Mouse (Mus musculus) MEL (cell line): ENCODE measurements around the gene Egf. TPM values are rescaled to one million over a fixed set of nuclear protein-coding genes. Genes with fewer than 3 reads are reported as not detected.

Experiments
- DNase-seq: peaks from one replicate; pipeline ENCODE4 v3.0.0; 2011; ENCODE audit warnings: low read depth, low spot score
- H3K27ac ChIP-seq: 2 replicates; pipeline ENCODE4 v1.5.1; 2012; ENCODE audit warnings: low read depth, mild to moderate bottlenecking, control low read depth, low read length, moderate library complexity; ENCODE audit not compliant: control insufficient read depth
- H3K27me3 ChIP-seq, 2 experiments: fragments of 150-350 bp in 1 of 2; sonication (generic) in 1 of 2; 2 replicates each; pipeline ENCODE4 v1.6.1; 2012; ENCODE audit warnings: low read length in 2 of 2, mild to moderate bottlenecking in 2 of 2, improper control_type of control experiment in 1 of 2, moderate library complexity in 1 of 2; ENCODE audit not compliant: insufficient read depth in 2 of 2, control insufficient read depth in 1 of 2
- H3K36me3 ChIP-seq, 2 experiments: 2 replicates each; pipeline ENCODE4 v1.6.1; 2012 to 2014; ENCODE audit warnings: low read length in 2 of 2, improper control_type of control experiment in 1 of 2, inconsistent platforms in 1 of 2, mild to moderate bottlenecking in 1 of 2; ENCODE audit not compliant: insufficient read depth in 2 of 2, control insufficient read depth in 1 of 2
- H3K4me1 ChIP-seq, 2 experiments: fragments of 150-350 bp in 1 of 2; sonication (generic) in 1 of 2; 2 replicates each; pipeline ENCODE4 v1.6.1; 2012; ENCODE audit warnings: low read length in 2 of 2, improper control_type of control experiment in 1 of 2, mild to moderate bottlenecking in 1 of 2; ENCODE audit not compliant: insufficient read depth in 2 of 2, control insufficient read depth in 1 of 2
- H3K4me3 ChIP-seq, 2 experiments: fragments of 150-350 bp in 1 of 2; sonication (generic) in 1 of 2; 2 replicates each; pipeline ENCODE4 v1.5.1; 2012; ENCODE audit warnings: low read depth in 2 of 2, low read length in 2 of 2, mild to moderate bottlenecking in 2 of 2, moderate library complexity in 2 of 2, control low read depth in 1 of 2, improper control_type of control experiment in 1 of 2; ENCODE audit not compliant: control insufficient read depth in 1 of 2, insufficient read depth in 1 of 2
- H3K79me2 ChIP-seq: 2 replicates; pipeline ENCODE4 v1.6.1; 2012; ENCODE audit warnings: mild to moderate bottlenecking, low read length, moderate library complexity; ENCODE audit not compliant: control insufficient read depth, poor library complexity, insufficient read depth
- H3K9ac ChIP-seq: 2 replicates; pipeline ENCODE4 v1.6.1; 2012; ENCODE audit warnings: low read depth, mild to moderate bottlenecking, control low read depth, low read length, moderate library complexity; ENCODE audit not compliant: control insufficient read depth, poor library complexity, severe bottlenecking
- H3K9me3 ChIP-seq: fragments of 150-350 bp; sonication (generic); replicated peaks from 2 replicates; pipeline ENCODE4 v1.6.1; 2012; ENCODE audit warnings: mild to moderate bottlenecking, low read length, improper control_type of control experiment, moderate library complexity; ENCODE audit not compliant: insufficient read depth
- BHLHE40 ChIP-seq: IDR thresholded peaks from 2 replicates; pipeline ENCODE4 v1.6.1; 2012; ENCODE audit warnings: low read depth, mild to moderate bottlenecking, inconsistent platforms, low read length, improper control_type of control experiment, borderline replicate concordance
- CTCF ChIP-seq, 3 experiments: IDR thresholded peaks in 2 of 3; conservative IDR thresholded peaks in 1 of 3; 2 replicates each; pipeline ENCODE4 v1.5.1; 2011 to 2012; ENCODE audit warnings: low read length in 3 of 3, low read depth in 2 of 3, mild to moderate bottlenecking in 2 of 3, improper control_type of control experiment in 1 of 3, inconsistent platforms in 1 of 3, mixed read lengths in 1 of 3, moderate library complexity in 1 of 3; ENCODE audit not compliant: control insufficient read depth in 1 of 3, insufficient read depth in 1 of 3, poor library complexity in 1 of 3, severe bottlenecking in 1 of 3
- ELF1 ChIP-seq: IDR thresholded peaks from 2 replicates; pipeline ENCODE4 v1.6.1; 2014; ENCODE audit warnings: low read depth, mild to moderate bottlenecking, inconsistent platforms, low read length, improper control_type of control experiment, moderate library complexity
- ETS1 ChIP-seq: IDR thresholded peaks from 2 replicates; pipeline ENCODE4 v1.6.1; 2012; ENCODE audit warnings: low read depth, mild to moderate bottlenecking, inconsistent platforms, low read length, improper control_type of control experiment, moderate library complexity
- GABPA ChIP-seq: IDR thresholded peaks from 2 replicates; pipeline ENCODE4 v1.6.1; 2012; ENCODE audit warnings: low read depth, mild to moderate bottlenecking, inconsistent platforms, low read length, improper control_type of control experiment, moderate library complexity
- HCFC1 ChIP-seq: IDR thresholded peaks from 2 replicates; pipeline ENCODE4 v1.6.1; 2012; ENCODE audit warnings: low read depth, mild to moderate bottlenecking, inconsistent platforms, low read length, improper control_type of control experiment, moderate library complexity
- MAX ChIP-seq: IDR thresholded peaks from 2 replicates; pipeline ENCODE4 v1.6.1; 2011; ENCODE audit warnings: low read length, improper control_type of control experiment
- MAZ ChIP-seq: IDR thresholded peaks from 2 replicates; pipeline ENCODE4 v1.6.1; 2012; ENCODE audit warnings: low read depth, mild to moderate bottlenecking, inconsistent platforms, low read length, improper control_type of control experiment
- MEF2A ChIP-seq: IDR thresholded peaks from 2 replicates; pipeline ENCODE4 v1.6.1; 2014; ENCODE audit warnings: low read depth, mild to moderate bottlenecking, inconsistent platforms, low read length, improper control_type of control experiment; ENCODE audit not compliant: poor library complexity, insufficient replicate concordance, severe bottlenecking; ENCODE audit errors: extremely low read depth
- MXI1 ChIP-seq: IDR thresholded peaks from 2 replicates; pipeline ENCODE4 v1.6.1; 2011; ENCODE audit warnings: mild to moderate bottlenecking, low read depth, low read length, improper control_type of control experiment
- MYB ChIP-seq: IDR thresholded peaks from 2 replicates; pipeline ENCODE4 v1.6.1; 2011; ENCODE audit warnings: mild to moderate bottlenecking, low read depth, low read length, improper control_type of control experiment
- MYC ChIP-seq: IDR thresholded peaks from 2 replicates; pipeline ENCODE4 v1.6.1; 2011; ENCODE audit warnings: low read depth, mild to moderate bottlenecking, low read length, improper control_type of control experiment, moderate library complexity
- NELFE ChIP-seq: IDR thresholded peaks from 2 replicates; pipeline ENCODE4 v1.6.1; 2011; ENCODE audit warnings: low read depth, low read length, improper control_type of control experiment
- POLR2AphosphoS2 ChIP-seq: IDR thresholded peaks from 2 replicates; pipeline ENCODE4 v1.6.1; 2011; ENCODE audit warnings: low read length, improper control_type of control experiment
- POLR2AphosphoS5 ChIP-seq: IDR thresholded peaks from 2 replicates; pipeline ENCODE4 v1.6.1; 2012; ENCODE audit warnings: low read depth, borderline replicate concordance, mild to moderate bottlenecking, inconsistent platforms, low read length, moderate library complexity, mixed read lengths
- RAD21 ChIP-seq: IDR thresholded peaks from 2 replicates; pipeline ENCODE4 v1.6.1; 2011; ENCODE audit warnings: mild to moderate bottlenecking, low read depth, low read length, improper control_type of control experiment
- RCOR1 ChIP-seq: IDR thresholded peaks from 2 replicates; pipeline ENCODE4 v1.6.1; 2012; ENCODE audit warnings: low read depth, mild to moderate bottlenecking, inconsistent platforms, low read length, improper control_type of control experiment
- TAL1 ChIP-seq: IDR thresholded peaks from 2 replicates; pipeline ENCODE4 v1.6.1; 2012; ENCODE audit warnings: mild to moderate bottlenecking, inconsistent platforms, low read length, moderate library complexity, mixed read lengths
- TCF12 ChIP-seq: IDR thresholded peaks from 2 replicates; pipeline ENCODE4 v1.6.1; 2014; ENCODE audit warnings: low read depth, mild to moderate bottlenecking, inconsistent platforms, low read length, improper control_type of control experiment, moderate library complexity
- USF2 ChIP-seq, 2 experiments: IDR thresholded peaks; 2 replicates each; pipeline ENCODE4 v1.6.1; 2011 to 2012; ENCODE audit warnings: improper control_type of control experiment in 2 of 2, low read length in 2 of 2, borderline replicate concordance in 1 of 2, inconsistent platforms in 1 of 2, low read depth in 1 of 2, mild to moderate bottlenecking in 1 of 2; ENCODE audit not compliant: insufficient read depth in 1 of 2
- ZC3H11A ChIP-seq: IDR thresholded peaks from 2 replicates; pipeline ENCODE4 v1.6.1; 2012; ENCODE audit warnings: low read depth, mild to moderate bottlenecking, inconsistent platforms, low read length, improper control_type of control experiment
- ZKSCAN1 ChIP-seq: IDR thresholded peaks from 2 replicates; pipeline ENCODE4 v1.6.1; 2012; ENCODE audit warnings: low read depth, mild to moderate bottlenecking, inconsistent platforms, low read length, improper control_type of control experiment, moderate library complexity
- ZMIZ1 ChIP-seq: IDR thresholded peaks from 2 replicates; pipeline ENCODE4 v1.6.1; 2012; ENCODE audit warnings: low read depth, mild to moderate bottlenecking, inconsistent platforms, low read length, improper control_type of control experiment, moderate library complexity
- polyA plus RNA-seq, 2 experiments: library from polyadenylated mRNA; stranded (reverse) in 1 of 2; unstranded in 1 of 2; fragments of >175 nt in 1 of 2; fragments of >200 nt in 1 of 2; gene quantifications; 2 replicates each; pipeline versions ENCODE4 v1.2.1 to v1.2.4; 2012; ENCODE audit warnings: low replicate concordance in 2 of 2, low read depth in 1 of 2; ENCODE audit not compliant: insufficient read length in 2 of 2, insufficient read depth in 1 of 2, missing spikeins in 1 of 2
- total RNA-seq: library from RNA; depleted of rRNA; stranded (reverse); fragments of 300-350 nt; gene quantifications from 2 replicates; pipeline ENCODE4 v1.2.3, GENCODE M21; 2012

Egf gene
- total and polyA plus RNA-seq, 3 experiments, result 1.5 to 3.1 TPM; not detected in 1

DNA sequence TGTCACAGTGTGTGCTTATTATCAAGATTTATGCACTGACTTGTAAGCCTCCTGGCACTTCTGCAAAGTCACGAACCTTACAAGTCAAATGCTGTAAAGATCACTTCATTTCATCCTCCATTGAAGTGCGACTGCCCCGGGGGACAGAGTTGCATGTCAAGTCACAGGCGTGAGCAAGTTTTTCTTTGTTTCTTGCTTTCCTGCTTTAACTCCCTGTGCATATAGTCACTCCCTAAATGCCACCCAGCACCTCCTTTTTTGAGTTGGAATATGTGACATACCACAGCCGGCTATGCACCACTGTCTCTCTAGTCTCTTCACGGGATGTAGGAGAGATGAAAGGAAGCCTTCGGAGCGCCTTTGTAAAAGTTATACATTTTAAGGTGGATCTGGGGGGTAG, 56.2 kb downstream of the Egf start:
- no peak for DNase-seq
- no peaks in the 10 kb centered on the region for H3K36me3 ChIP-seq
- H3K27ac ChIP-seq, result no peak overlapping the region
- no peak overlapping the region for H3K9ac ChIP-seq
- no peak overlapping the region for H3K4me3 ChIP-seq
- no peaks in the 10 kb centered on the region for H3K27me3 ChIP-seq
- TF ChIP-seq HCFC1 (no peak), MYC (no peak), POLR2AphosphoS2 (no peak), ZC3H11A (no peak), USF2 (IDR thresholded peaks at IDR 0.05; ENCODE audit: borderline replicate concordance in 1 of 2, insufficient read depth in 1 of 2, low read depth in 1 of 2, low read length in 2 of 2) (no peak), TCF12 (no peak), MEF2A (no peak)
- no peaks in the 10 kb centered on the region for H3K4me1 ChIP-seq
- no peaks in the 10 kb centered on the region for H3K9me3 ChIP-seq
- H3K79me2 ChIP-seq, result no peaks in the 10 kb centered on the region

DNA sequence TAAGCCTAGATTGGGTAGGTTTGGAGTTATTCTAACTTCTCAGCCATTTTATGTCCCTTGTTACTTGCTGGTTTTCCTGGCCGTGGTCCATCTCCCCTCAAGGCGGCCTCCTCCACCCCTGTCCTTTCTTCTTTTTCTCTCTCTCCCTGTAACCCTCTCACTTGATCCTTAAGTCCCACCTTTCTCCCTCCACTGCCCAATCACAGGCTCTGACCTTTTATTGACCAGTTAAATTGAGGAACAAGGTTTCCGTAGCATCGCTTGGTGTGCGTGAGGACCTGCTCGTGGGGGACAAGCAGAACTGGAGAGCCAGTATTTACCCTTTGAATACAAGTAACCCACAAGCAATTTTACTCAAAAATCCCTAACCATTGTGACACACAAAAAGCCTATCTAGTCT, 56.8 kb downstream of the Egf start:
- H3K4me3 ChIP-seq, result no peak overlapping the region
- no peaks in the 10 kb centered on the region for H3K27me3 ChIP-seq
- H3K79me2 ChIP-seq, result no peaks in the 10 kb centered on the region
- no peak overlapping the region for H3K9ac ChIP-seq
- H3K36me3 ChIP-seq, result no peaks in the 10 kb centered on the region
- no peak for TF ChIP-seq MAX
- TF ChIP-seq TAL1, result no peak
- no peak for TF ChIP-seq MXI1
- TF ChIP-seq NELFE, result no peak
- TF ChIP-seq POLR2AphosphoS2, result no peak
- no peak for TF ChIP-seq MYB
- TF ChIP-seq ZKSCAN1, result no peak
- TF ChIP-seq CTCF (IDR thresholded peaks at IDR 0.05 in 2 of 3, conservative IDR thresholded peaks at IDR 0.05 in 1 of 3; ENCODE audit: control insufficient read depth in 1 of 3, insufficient read depth in 1 of 3, low read depth in 2 of 3, low read length in 3 of 3, poor library complexity in 1 of 3, severe bottlenecking in 1 of 3), result no peak
- no peak for TF ChIP-seq GABPA
- TF ChIP-seq ZMIZ1, result no peak
- TF ChIP-seq MEF2A, result no peak
- H3K9me3 ChIP-seq, result no peaks in the 10 kb centered on the region
- no peak for DNase-seq
- no peaks in the 10 kb centered on the region for H3K4me1 ChIP-seq
- no peak overlapping the region for H3K27ac ChIP-seq

DNA sequence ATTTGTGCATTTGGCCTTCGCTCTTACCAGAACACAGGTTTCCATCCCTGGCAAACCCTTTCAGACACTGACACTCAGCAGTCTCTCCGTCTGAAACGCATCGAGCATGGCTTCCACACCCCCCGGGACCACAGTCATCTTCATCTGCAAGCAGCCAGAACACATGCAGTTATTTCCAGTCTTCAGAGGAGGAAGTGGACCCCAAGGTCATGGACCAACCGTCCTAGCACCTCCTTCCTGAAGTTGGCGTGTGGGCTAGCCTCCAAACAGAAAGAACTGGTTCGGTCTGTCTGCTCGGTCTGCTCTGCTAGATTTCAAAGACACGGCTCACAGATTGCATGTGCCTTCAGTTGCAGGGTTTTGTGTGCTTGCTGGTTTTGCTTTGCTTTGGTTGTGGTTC, 57.4 kb downstream of the Egf start:
- Histone ChIP-seq H3K36me3 (no peaks in the 10 kb centered on the region), H3K27ac (no peak overlapping the region), H3K9ac (no peak overlapping the region), H3K79me2 (no peaks in the 10 kb centered on the region), H3K27me3 (no peaks in the 10 kb centered on the region), H3K9me3 (no peaks in the 10 kb centered on the region), H3K4me3 (no peak overlapping the region), H3K4me1 (no peaks in the 10 kb centered on the region)
- DNase-seq, result no peak
- TF ChIP-seq RCOR1 (no peak), ELF1 (no peak), ZMIZ1 (no peak), MYC (no peak), ETS1 (no peak), MAZ (no peak), POLR2AphosphoS5 (no peak), MEF2A (no peak), BHLHE40 (no peak), RAD21 (no peak), NELFE (no peak)
